Mouse (Mus musculus) thymus, adult 2 months (tissue): ENCODE data around the gene Armc9.

Experiments used
- CTCF ChIP-seq: fragments of 200-500 bp; IDR thresholded peaks from 2 replicates; pipeline ENCODE4 v1.5.1; 2012; ENCODE audit warnings: mild to moderate bottlenecking, control low read depth, low read length, moderate library complexity, borderline replicate concordance; ENCODE audit not compliant: control insufficient read depth, poor library complexity, insufficient read depth; ENCODE audit errors: extremely low read depth
- POLR2A ChIP-seq: fragments of 200-500 bp; IDR thresholded peaks from 2 replicates; pipeline ENCODE4 v1.6.1; 2012; ENCODE audit warnings: mild to moderate bottlenecking, low read length, control low read depth, moderate library complexity; ENCODE audit not compliant: control insufficient read depth, poor library complexity, insufficient read depth; ENCODE audit errors: extremely low read depth

- TF ChIP-seq POLR2A (no peak), CTCF (no peak)
These were observed 152.7 kb downstream of the Armc9 start for GRCm38 (mm10) chr1:86307177-86307762.
